Mouse (Mus musculus): Measurements from ENCODE around the gene Pdzd3. TPM values are rescaled to one million over a fixed set of nuclear protein-coding genes. Genes with fewer than 3 reads are reported as not detected.
"Not testable (repeated sequence)": the region's sequence is repeated elsewhere in the genome, so short reads cannot be mapped to it uniquely, and the experiment has no call there.

Pdzd3 gene
- total RNA-seq (2021) = under 1 TPM; 0.53 to 0.73 TPM

DNA sequence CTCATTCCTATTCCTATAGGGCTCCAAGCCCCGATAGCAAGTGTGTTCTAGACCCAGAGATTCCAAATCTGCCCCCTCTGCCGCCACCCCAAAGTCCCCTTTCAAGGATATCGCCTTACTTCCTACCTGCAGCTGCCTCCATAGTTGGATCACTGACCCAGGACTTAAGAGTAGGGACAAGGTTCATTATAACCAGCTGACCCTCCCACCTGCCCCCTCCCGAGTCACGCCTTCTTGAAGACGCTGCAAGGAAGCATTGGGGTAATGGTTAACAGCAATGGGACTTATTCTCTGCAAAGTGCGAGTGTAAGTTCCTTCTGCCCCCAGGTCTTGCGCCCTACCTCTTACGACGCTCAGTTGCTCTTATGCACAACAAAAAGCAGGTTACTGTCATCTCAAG lies at the start of gene Pdzd3:
Gene Pdzd3 (minus strand): TSS at position 158 of the 400 bp plus-strand sequence.
- DNase-seq (ENCODE audit: low spot score in 2 of 2) = no peak
- intact Hi-C loops (cut with DNase I) = no loop called here

- intact Hi-C loops (cut with DNase I); DNase-seq (ENCODE audit: low spot score in 2 of 2): not testable (repeated sequence)
Measured at GRCm38 (mm10) chr9:44300001-44300400, 48.7 kb upstream of the Pdzd3 start.

DNA sequence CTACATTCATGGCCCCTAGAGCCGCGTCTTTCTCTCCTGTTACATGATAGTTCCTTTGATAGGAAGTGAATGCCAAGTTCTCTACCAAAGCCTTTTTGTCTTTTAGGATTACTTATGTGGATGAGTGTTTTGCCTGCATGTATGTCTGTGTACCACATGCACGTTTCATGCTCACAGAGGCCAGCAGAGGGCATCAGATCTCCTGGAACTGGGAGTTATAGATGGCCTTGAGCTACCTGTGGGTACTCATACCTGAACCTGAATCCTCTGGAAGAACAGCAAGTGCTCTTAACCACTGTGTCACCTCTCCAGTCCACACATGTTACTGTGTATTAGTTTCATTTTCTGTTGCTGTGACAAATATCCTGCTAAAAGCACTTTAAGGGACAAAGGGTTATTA lies 41.2 kb upstream of the Pdzd3 start:
- intact Hi-C loops (cut with DNase I) = loop anchor here (5.0 kb wide), 1 partner anchor 40 kb away; the partner anchor contains the start of gene H2afx
- DNase-seq (ENCODE audit: low spot score in 2 of 2) = no peak

- no peak for DNase-seq (ENCODE audit: low spot score in 2 of 2)
- intact Hi-C loops (cut with DNase I) = loop anchor here (2.0 kb wide), 1 partner anchor 16 kb away; the partner anchor contains the start of gene Hinfp
Measured at GRCm38 (mm10) chr9:44288959-44289291, 37.7 kb upstream of the Pdzd3 start.

- intact Hi-C loops (cut with DNase I) = loop anchor here (2.0 kb wide), 1 partner anchor 16 kb away; the partner anchor contains the start of gene Hinfp
- DNase-seq (ENCODE audit: low spot score in 2 of 2) = peak; percentile 59 to 67
Measured at GRCm38 (mm10) chr9:44288076-44288958, 37.0 kb upstream of the Pdzd3 start, which contains the start of gene Abcg4. Gene Abcg4 (minus strand): TSS chr9:44288615.

- intact Hi-C loops (cut with DNase I) = loop anchor here (2.0 kb wide), 1 partner anchor 17 kb away; the partner anchor contains the start of gene Hinfp
- peak in 1 of 2 experiments; percentile 26 for DNase-seq (ENCODE audit: low spot score in 2 of 2)
Measured at GRCm38 (mm10) chr9:44287401-44288075, 36.3 kb upstream of the Pdzd3 start.

GRCm38 (mm10) chr9:44287003-44287400 lies 35.7 kb upstream of the Pdzd3 start:
- no peak for DNase-seq (ENCODE audit: low spot score in 2 of 2)
- intact Hi-C loops (cut with DNase I) = no loop called here

DNA sequence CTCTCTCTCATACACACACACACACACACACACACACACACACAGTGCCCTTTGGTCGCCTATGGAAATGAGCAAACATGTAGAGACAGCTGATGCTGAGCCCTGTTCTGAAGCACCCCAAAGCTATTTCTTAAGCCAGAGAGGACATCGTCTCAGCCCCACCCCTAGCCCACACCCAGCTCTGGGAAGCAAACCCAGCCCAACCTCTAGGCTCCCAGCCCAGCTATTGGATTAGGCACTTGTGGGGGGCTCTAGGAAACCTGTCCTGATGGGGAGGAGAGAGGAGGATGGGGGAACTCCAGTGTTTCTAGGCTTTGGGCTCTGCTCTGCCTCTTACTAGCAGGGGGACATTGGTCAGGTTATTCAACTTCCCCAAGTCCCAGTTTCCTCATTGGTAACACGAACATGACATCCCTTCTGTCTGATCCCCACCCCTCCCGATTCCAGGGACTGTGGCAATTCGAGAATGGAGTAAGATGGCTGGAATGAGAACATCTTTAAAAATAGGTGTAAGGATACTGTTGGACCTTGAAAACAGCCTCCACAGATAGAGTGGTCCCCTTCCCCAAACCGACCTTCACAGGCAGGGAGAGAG lies 35.1 kb upstream of the Pdzd3 start:
- intact Hi-C loops (cut with DNase I) = no loop called here
- DNase-seq (ENCODE audit: low spot score in 2 of 2) = no peak

- DNase-seq (ENCODE audit: low spot score in 2 of 2) = no peak
- intact Hi-C loops (cut with DNase I) = no loop called here
Measured at GRCm38 (mm10) chr9:44283183-44283582, 31.9 kb upstream of the Pdzd3 start.

GRCm38 (mm10) chr9:44269973-44270372 lies 18.7 kb upstream of the Pdzd3 start:
- no peak for DNase-seq (ENCODE audit: low spot score in 2 of 2)
- intact Hi-C loops (cut with DNase I) = no loop called here

DNA sequence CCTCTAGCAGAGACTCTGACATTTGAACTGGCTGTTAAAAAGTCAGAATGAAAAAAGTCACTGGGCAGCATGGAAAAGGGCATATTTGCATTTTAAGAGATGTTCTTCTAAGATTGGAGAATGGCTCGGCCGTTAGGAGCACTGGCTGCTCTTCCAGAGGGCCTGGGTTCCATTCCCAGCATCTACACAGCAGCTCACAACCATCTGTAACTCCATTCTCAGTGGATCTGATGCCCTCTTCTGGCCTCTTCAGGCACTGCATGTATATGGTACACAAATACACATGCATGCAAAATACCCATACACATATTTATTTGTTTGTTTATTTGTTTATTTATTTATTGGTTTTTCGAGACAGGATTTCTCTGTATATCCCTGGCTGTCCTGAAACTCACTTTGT lies 17.8 kb upstream of the Pdzd3 start:
- intact Hi-C loops (cut with DNase I) = no loop called here
- DNase-seq (ENCODE audit: low spot score in 2 of 2) = no peak

- intact Hi-C loops (cut with DNase I) = no loop called here
- DNase-seq (ENCODE audit: low spot score in 2 of 2) = no peak
Measured at GRCm38 (mm10) chr9:44268432-44268831, 17.2 kb upstream of the Pdzd3 start, which contains the start of gene Nlrx1. Gene Nlrx1 (minus strand): TSS chr9:44268599.

DNA sequence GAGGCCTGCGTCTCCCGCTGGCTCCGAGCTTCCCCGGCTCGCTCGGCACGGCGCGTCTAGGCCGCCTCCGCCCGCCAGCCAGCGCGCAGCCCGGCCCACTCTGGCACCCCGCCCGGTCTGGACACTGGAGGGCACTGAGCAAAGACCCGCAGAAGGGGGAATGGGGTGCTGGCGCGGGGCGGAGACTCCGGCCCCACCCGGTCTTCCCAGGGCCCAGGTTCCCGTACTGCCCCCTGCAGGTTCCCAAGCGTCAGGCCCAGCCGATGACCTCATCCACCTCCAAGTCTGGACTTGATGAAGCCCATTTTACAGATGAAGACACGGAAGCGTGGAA lies 16.7 kb upstream of the Pdzd3 start:
- intact Hi-C loops (cut with DNase I) = no loop called here
- DNase-seq (ENCODE audit: low spot score in 2 of 2) = peak; percentile 76 to 77

GRCm38 (mm10) chr9:44267319-44268026 lies 16.2 kb upstream of the Pdzd3 start:
- DNase-seq (ENCODE audit: low spot score in 2 of 2) = peak in 1 of 2 experiments; percentile 22
- intact Hi-C loops (cut with DNase I) = no loop called here

DNA sequence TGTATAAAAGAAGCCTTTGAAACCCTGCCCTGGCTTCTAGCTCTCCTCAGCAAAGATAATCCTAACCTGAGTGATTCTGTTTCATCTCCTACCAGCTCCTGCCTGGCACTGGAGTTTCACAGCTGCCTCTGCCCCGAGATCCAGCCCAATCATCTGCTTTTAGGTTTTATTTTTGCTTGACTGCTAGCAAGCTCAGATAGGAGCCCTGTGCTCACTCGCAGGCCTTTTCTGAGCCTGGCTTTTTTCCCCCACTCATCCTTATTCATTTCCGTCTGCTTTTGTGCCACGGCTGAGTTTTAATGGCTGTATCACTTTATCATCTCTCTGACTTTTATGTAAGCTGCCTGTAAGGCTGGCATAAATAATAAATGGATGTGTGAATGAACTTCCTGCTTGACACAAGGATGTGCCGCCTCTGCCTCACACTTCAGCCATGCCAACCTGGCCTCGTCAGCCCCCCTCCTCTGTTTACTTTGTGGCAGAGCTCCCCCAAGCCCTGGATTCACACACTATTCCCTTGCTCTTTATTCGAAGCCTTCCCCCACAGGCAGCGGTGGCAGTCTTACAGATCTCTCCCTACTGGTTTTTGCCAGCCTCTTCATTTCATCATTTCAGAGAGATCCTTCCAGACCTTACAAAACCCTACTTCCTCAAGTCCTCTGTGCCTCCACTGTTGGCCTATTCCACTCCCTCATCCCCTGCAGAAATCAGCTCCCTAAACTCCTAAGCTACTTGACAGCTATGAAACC lies 15.4 kb upstream of the Pdzd3 start:
- intact Hi-C loops (cut with DNase I) = no loop called here
- DNase-seq (ENCODE audit: low spot score in 2 of 2) = peak; percentile 41 to 86

DNA sequence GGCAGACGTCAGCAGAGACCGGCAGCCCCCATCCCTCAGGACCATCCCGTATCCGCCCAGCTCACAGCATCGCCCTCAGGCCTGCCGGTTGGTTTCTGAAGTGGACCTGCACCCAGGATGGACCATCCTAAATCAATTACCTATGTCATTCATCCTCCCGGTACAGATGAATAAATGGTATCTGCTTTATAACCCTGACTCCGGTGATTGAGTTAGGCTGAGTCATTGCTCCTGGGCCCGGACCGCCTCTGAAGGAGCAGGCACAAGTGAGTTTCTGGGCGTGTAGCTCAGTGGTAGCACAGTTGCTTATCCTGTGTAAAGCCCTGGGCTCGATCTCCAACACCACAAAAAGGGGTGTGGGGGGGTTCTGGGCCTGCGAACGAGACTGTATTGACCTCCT lies 10.1 kb upstream of the Pdzd3 start:
- no peak for DNase-seq (ENCODE audit: low spot score in 2 of 2)
- intact Hi-C loops (cut with DNase I) = no loop called here

- DNase-seq (ENCODE audit: low spot score in 2 of 2) = no peak
- intact Hi-C loops (cut with DNase I) = no loop called here
Measured at GRCm38 (mm10) chr9:44259014-44259413, 7.7 kb upstream of the Pdzd3 start.

- no peak for DNase-seq (ENCODE audit: low spot score in 2 of 2)
- intact Hi-C loops (cut with DNase I) = no loop called here
Measured at GRCm38 (mm10) chr9:44256213-44256612, 4.9 kb upstream of the Pdzd3 start.

GRCm38 (mm10) chr9:44255136-44255521 lies 3.9 kb upstream of the Pdzd3 start:
- intact Hi-C loops (cut with DNase I) = no loop called here
- no peak for DNase-seq (ENCODE audit: low spot score in 2 of 2)

Data from left cerebral cortex, postnatal 25 days (tissue).